Mouse (Mus musculus): Measurements from ENCODE around the gene Map4k5.

The Map4k5 gene

GRCm38 (mm10) chr12:69788380-69788779, 104.6 kb downstream of the Map4k5 start:
- DNase-seq (ENCODE audit: low read depth, low spot score): no peak

GRCm38 (mm10) chr12:69785471-69785870, 107.5 kb downstream of the Map4k5 start:
- DNase-seq (ENCODE audit: low read depth, low spot score): no peak

- DNase-seq (ENCODE audit: low read depth, low spot score): no peak
These were observed 109.6 kb downstream of the Map4k5 start for GRCm38 (mm10) chr12:69783247-69784025.

GRCm38 (mm10) chr12:69781935-69782650, 110.9 kb downstream of the Map4k5 start:
- no peak for DNase-seq (ENCODE audit: low read depth, low spot score)

GRCm38 (mm10) chr12:69781480-69781879, 111.5 kb downstream of the Map4k5 start:
- DNase-seq (ENCODE audit: low read depth, low spot score): no peak

- no peak for DNase-seq (ENCODE audit: low read depth, low spot score)
These were observed 115.0 kb downstream of the Map4k5 start for GRCm38 (mm10) chr12:69777957-69778356.

GRCm38 (mm10) chr12:69777341-69777730, 115.7 kb downstream of the Map4k5 start:
- DNase-seq (ENCODE audit: low read depth, low spot score): no peak

GRCm38 (mm10) chr12:69776607-69777340, 116.2 kb downstream of the Map4k5 start:
- no peak for DNase-seq (ENCODE audit: low read depth, low spot score)

- no peak for DNase-seq (ENCODE audit: low read depth, low spot score)
These were observed 124.2 kb downstream of the Map4k5 start for GRCm38 (mm10) chr12:69768841-69769240.

- no peak for DNase-seq (ENCODE audit: low read depth, low spot score)
These were observed 125.3 kb downstream of the Map4k5 start for GRCm38 (mm10) chr12:69767476-69768258.

GRCm38 (mm10) chr12:69766185-69766904, 126.7 kb downstream of the Map4k5 start:
- no peak for DNase-seq (ENCODE audit: low read depth, low spot score)

GRCm38 (mm10) chr12:69765543-69765942, 127.5 kb downstream of the Map4k5 start:
- DNase-seq (ENCODE audit: low read depth, low spot score): no peak

- no peak for DNase-seq (ENCODE audit: low read depth, low spot score)
These were observed 131.4 kb downstream of the Map4k5 start for GRCm38 (mm10) chr12:69761603-69762002.

GRCm38 (mm10) chr12:69760743-69761406, 132.1 kb downstream of the Map4k5 start:
- DNase-seq (ENCODE audit: low read depth, low spot score): no peak

- DNase-seq (ENCODE audit: low read depth, low spot score): no peak
These were observed 133.0 kb downstream of the Map4k5 start for GRCm38 (mm10) chr12:69760014-69760413.

GRCm38 (mm10) chr12:69759267-69759885, 133.6 kb downstream of the Map4k5 start:
- DNase-seq (ENCODE audit: low read depth, low spot score): no peak

- no peak for DNase-seq (ENCODE audit: low read depth, low spot score)
These were observed 134.5 kb downstream of the Map4k5 start for GRCm38 (mm10) chr12:69758221-69759185.

GRCm38 (mm10) chr12:69757418-69758141, 135.4 kb downstream of the Map4k5 start:
- peak; percentile 76 for DNase-seq (ENCODE audit: low read depth, low spot score)
